Mouse (Mus musculus): ENCODE measurements around the gene Set. TPM values are rescaled to one million over a fixed set of nuclear protein-coding genes. Genes with fewer than 3 reads are reported as not detected.

Set gene
- 10 to 100 TPM in 24 of 26 experiments, 1 to 10 TPM in 2; 8.1 to 78.0 (median 28.9) TPM for total RNA-seq (2018; cell fraction: chromatin; rRNA removed)
- 100 to 1,000 TPM; 135 to 243 (median 176) TPM for total RNA-seq (2018; cell fraction: cytosol; rRNA removed)
- total RNA-seq (2018; cell fraction: nucleus; rRNA removed): 100 to 1,000 TPM in 8 of 26 experiments, 10 to 100 TPM in 18; 38.7 to 206 (median 80.9) TPM
- polyA plus RNA-seq (2018): 142 to 388 TPM (median 281 TPM) in 3 replicates

DNA sequence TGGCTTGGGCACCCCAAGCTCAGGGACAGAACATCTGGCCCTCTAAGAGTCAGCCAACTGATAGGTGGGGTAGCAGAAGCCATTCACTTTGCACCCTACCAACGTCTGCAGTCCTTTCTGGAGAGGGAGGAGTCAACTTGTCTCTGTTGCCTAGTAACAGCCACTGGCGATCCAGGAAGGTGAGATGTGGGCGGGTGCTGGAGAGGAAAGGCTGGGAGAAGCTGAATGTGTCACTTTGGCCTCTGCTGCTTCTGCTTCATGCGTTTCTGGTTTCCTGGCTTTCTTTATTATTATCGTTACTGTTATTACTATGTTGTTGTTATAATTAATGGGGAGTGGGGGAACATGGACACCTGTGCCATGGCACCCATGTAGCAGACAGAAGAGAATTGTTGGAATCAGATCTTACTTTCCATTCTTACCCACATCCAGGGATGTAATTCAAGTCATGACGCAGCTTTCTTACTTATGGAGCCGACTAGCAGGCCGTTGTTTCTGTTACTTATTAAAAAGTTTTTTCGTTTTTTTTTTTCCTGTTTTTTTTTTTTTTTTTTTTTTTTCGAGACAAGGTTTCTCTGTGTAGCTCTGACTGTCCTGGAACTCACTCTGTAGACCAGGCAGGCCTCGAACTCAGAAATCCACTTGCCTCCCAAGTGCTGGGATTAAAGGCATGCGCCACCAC is at the start of gene Set:
TSS of gene Set (plus strand) at position 156 of the 682 bp plus-strand sequence.
- Histone ChIP-seq H3K79me2 (ENCODE audit: inconsistent target) (no peaks in the 10 kb centered on the region), H3K27ac (no peak within 1 kb of the TSS), H3K4me3 (ENCODE audit: inconsistent target) (no peak within 1 kb of the TSS), H3K36me3 (ENCODE audit: inconsistent target) (no peaks in the 10 kb centered on the region)
- 59% methylated on average over 10 of the region's 12 CpGs for WGBS (ENCODE audit: missing documents)

DNA sequence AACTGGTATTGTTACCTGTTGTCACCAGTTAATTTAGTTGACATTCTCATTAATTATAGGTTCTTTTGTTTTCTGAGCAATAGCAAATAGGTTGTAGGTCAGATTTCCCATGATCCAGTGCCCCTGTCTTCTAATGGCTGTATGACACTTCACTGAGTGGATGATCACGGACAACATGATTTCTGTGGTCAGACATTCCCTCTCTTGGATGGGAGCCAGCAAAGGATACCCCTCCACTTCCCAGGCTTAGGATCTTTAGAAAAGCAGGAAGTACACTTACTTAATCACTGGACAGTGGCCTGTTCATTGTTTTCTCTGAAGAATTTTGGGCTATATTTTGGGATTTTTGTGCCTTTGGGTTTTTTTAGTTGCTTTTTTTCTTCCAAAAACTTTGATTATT is 48.1 kb upstream of the Set start:
- Histone ChIP-seq H3K4me3 (ENCODE audit: inconsistent target) (no peak overlapping the region), H3K79me2 (ENCODE audit: inconsistent target) (no peaks in the 10 kb centered on the region), H3K27ac (no peak overlapping the region), H3K36me3 (ENCODE audit: inconsistent target) (peaks cover 93% of the 10 kb centered on the region)
- 93% methylated on average over 1 of the region's 1 CpGs for WGBS (ENCODE audit: missing documents)

DNA sequence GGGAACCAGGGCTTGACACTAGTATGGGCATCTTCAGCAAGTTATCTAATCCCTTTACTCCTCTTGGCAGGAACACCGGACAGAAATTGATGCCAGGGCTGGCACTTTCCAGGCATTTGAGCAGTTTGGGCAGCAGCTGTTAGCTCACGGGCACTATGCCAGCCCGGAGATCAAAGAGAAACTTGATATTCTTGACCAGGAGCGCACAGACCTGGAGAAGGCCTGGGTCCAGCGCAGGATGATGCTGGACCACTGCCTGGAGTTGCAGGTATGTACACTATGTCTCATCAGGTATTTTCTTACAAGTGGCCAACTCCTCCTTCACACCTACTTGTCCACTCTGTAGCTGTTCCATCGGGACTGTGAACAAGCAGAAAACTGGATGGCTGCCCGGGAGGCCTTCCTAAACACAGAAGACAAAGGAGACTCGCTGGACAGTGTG is 46.3 kb upstream of the Set start:
- Histone ChIP-seq H3K36me3 (ENCODE audit: inconsistent target) (peaks cover 98% of the 10 kb centered on the region), H3K79me2 (ENCODE audit: inconsistent target) (no peaks in the 10 kb centered on the region), H3K27ac (no peak overlapping the region), H3K4me3 (ENCODE audit: inconsistent target) (no peak overlapping the region)
- 99% methylated on average over 8 of the region's 8 CpGs for WGBS (ENCODE audit: missing documents)

DNA sequence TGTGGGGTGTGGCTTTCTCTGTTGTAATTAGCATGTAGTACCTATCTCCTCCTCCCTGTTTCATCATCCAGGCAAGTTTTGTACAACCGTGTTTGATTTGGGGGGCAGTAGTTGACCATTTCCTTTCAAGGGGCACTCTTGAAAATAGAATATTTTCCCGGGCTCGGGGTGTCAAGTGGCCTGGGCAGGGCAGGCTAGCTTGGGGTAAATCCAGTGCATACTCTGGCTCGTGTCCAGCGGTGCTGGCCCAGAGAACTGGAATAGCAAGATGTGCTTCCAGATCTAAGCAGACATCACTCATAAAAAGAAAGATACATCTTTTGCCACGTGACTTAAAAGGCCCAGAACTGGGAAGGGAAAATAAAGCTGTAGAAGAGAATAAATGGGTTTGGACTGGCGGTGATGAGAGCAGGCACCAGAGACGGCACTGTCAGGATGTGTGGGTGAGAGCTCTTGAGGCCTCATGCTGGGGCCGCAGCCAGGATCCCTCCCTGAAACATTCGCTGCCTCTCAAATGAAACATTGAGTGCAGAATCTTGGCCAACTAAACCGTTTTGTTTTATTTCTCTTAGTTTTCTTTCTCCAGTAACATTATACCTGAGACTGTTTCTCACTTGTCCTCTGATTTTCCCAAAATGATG is 42.7 kb upstream of the Set start:
- H3K27ac ChIP-seq: no peak overlapping the region
- 88% methylated on average over 11 of the region's 11 CpGs for WGBS (ENCODE audit: missing documents)
- no peaks in the 10 kb centered on the region for H3K79me2 ChIP-seq (ENCODE audit: inconsistent target)
- peaks cover 97% of the 10 kb centered on the region for H3K36me3 ChIP-seq (ENCODE audit: inconsistent target)
- H3K4me3 ChIP-seq (ENCODE audit: inconsistent target): no peak overlapping the region

DNA sequence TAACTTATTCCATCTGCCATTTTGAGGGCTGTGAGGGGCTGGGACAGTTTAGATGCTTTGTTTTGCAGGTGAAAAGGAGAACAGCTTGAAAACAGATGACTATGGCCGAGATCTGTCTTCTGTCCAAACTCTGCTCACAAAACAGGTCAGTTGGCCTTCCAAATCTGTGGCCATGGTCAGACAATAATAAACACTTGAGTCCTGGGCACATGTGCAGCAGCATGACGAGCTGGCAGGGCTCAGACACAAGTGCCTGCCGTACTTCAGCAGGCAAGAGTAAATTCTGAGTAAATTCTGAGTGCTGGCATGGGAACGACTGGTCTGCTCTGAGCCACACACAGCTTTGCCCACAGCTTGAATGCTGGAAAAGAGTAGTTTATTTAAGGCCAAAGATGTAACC is 31.7 kb upstream of the Set start:
- Histone ChIP-seq H3K79me2 (ENCODE audit: inconsistent target) (no peaks in the 10 kb centered on the region), H3K27ac (no peak overlapping the region), H3K4me3 (ENCODE audit: inconsistent target) (no peak overlapping the region), H3K36me3 (ENCODE audit: inconsistent target) (peaks cover 99% of the 10 kb centered on the region)
- WGBS (ENCODE audit: missing documents): 87% methylated on average over 4 of the region's 4 CpGs

DNA sequence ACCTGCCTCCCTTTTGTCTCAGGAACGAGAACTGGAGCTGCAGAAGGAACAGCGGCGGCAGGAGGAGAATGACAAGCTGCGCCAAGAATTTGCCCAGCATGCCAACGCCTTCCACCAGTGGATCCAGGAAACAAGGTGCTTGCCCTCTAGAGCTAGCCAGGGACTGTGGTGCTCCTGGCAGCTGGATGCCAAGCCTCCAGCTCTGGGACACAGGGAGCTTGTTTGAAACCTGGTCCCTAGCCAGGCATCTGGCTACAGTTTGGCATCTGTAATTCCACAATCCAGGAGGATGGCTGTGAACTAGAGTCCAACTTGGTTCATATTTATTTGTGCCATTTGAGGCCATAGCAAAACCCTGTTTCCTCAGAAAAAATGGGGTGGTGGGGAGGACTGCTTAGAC is 30.2 kb upstream of the Set start:
- H3K36me3 ChIP-seq (ENCODE audit: inconsistent target): peaks cover 93% of the 10 kb centered on the region
- H3K79me2 ChIP-seq (ENCODE audit: inconsistent target): no peaks in the 10 kb centered on the region
- no peak overlapping the region for H3K4me3 ChIP-seq (ENCODE audit: inconsistent target)
- H3K27ac ChIP-seq: no peak overlapping the region
- 93% methylated on average over 5 of the region's 5 CpGs for WGBS (ENCODE audit: missing documents)

DNA sequence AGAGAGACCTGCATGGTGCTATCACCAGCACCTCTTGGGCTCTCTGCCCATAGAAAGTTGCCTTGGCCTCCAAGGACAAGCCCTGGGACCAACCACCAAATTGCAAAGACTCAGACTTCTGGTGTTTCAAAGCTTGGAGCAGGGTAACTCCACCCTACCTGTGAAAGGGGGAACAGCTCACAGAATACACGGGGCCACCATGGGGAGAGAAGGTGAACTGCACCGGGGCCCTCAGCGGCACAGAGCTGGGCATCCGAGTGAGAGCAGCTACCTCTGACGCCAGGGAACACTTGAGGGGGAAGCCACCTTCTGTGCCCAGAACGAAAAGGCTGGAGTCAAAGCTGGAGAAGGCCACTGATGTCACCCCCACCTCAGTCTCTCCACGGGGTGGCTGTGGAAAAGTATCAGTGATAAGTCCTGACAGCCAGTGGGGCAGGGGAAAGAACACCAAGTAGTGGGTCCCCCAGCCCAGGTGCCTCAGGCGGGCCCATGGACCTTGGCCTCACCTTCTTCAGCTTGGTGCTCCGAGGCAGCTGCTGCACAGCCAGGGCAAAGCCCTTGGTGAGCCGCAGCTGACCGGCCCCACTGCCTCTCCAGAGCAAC is 24.8 kb upstream of the Set start:
- 68% methylated on average over 11 of the region's 11 CpGs for WGBS (ENCODE audit: missing documents)
- Histone ChIP-seq H3K4me3 (ENCODE audit: inconsistent target) (no peak overlapping the region), H3K79me2 (ENCODE audit: inconsistent target) (no peaks in the 10 kb centered on the region), H3K27ac (no peak overlapping the region), H3K36me3 (ENCODE audit: inconsistent target) (peaks cover 39% of the 10 kb centered on the region)

DNA sequence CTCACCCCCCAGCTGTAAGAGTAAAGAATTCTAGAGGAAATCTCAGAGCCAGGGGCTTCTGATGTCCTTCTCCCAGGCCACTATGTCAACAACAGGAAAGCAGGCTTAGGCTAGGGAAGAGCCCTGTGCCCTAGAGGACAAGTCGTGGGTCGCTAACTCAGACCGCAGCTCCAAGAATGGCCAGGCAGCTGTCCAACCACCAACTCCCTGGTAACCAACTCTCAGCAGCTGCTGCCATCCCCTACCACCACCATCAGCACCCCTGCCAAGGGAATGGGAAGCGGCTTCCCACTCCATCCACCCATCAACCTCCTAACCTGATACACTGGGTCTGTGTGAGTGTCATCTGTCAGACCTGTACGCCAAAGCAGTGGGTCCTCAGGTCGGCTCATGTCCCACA is 24.2 kb upstream of the Set start:
- Histone ChIP-seq H3K36me3 (ENCODE audit: inconsistent target) (peaks cover 33% of the 10 kb centered on the region), H3K27ac (no peak overlapping the region), H3K4me3 (ENCODE audit: inconsistent target) (no peak overlapping the region), H3K79me2 (ENCODE audit: inconsistent target) (no peaks in the 10 kb centered on the region)
- WGBS (ENCODE audit: missing documents): 93% methylated on average over 6 of the region's 6 CpGs

DNA sequence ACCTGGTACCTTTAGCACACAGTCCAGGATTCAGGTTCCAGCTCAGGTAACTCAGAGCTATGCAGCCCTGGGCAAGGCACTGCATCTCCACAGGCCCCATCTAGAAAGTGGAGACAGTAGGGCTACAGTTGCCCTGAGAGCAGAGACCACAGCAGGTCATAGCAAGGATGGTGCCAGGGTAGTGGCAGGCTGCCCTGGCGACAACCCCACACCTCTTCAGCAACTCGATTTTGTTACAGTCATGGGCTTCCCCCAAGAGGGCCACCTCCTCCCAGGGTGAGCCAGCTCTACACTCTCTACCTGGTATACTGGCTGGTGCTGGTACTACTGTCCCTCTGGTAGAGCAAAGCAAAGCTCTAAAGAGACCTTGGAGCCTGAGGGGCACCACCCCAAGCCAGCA is 19.4 kb upstream of the Set start:
- H3K4me3 ChIP-seq (ENCODE audit: inconsistent target): no peak overlapping the region
- H3K79me2 ChIP-seq (ENCODE audit: inconsistent target): no peaks in the 10 kb centered on the region
- 82% methylated on average over 2 of the region's 2 CpGs for WGBS (ENCODE audit: missing documents)
- H3K36me3 ChIP-seq (ENCODE audit: inconsistent target): no peaks in the 10 kb centered on the region
- no peak overlapping the region for H3K27ac ChIP-seq

DNA sequence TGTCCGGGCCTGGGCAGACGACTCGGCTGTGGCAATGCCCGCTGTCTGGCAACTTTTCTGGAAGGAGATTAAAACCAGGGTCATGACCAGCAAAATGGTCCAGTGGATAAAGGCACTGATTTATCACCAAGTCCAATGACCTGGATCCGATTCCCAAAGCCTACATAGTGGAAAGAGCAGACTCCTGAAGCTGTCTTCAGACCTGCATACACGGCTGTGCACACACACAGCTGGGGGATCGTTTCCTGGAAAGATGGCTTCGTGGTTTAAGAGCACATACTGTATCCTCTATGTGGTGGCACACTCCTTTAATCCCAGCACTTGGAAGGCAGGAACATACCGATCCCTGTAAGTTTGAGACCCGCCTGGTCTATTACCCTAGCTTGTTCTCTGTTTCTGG is 18.8 kb upstream of the Set start:
- Histone ChIP-seq H3K27ac (no peak overlapping the region), H3K4me3 (ENCODE audit: inconsistent target) (no peak overlapping the region), H3K79me2 (ENCODE audit: inconsistent target) (no peaks in the 10 kb centered on the region), H3K36me3 (ENCODE audit: inconsistent target) (no peaks in the 10 kb centered on the region)
- WGBS (ENCODE audit: missing documents): 95% methylated on average over 10 of the region's 10 CpGs

DNA sequence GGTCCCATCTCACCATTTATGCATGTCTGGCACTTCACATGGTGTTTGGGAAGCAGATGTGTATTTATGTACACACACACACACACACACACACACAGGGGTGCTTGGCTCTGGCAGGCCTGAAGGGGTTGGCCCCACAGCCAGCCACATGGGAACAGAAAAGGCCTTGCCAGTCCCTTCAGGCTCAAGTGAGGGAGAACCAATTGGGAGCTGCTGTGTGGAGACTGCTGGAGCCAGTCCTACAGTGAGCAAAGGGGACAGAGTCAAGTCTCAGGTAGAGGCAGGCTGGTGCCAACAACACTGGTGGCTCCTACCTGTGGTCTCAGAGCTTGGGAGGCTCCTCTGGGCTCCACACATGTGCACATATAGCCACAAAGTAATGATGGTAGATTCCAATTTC is 17.5 kb upstream of the Set start:
- H3K36me3 ChIP-seq (ENCODE audit: inconsistent target): no peaks in the 10 kb centered on the region
- H3K79me2 ChIP-seq (ENCODE audit: inconsistent target): no peaks in the 10 kb centered on the region
- no peak overlapping the region for H3K4me3 ChIP-seq (ENCODE audit: inconsistent target)
- no peak overlapping the region for H3K27ac ChIP-seq

DNA sequence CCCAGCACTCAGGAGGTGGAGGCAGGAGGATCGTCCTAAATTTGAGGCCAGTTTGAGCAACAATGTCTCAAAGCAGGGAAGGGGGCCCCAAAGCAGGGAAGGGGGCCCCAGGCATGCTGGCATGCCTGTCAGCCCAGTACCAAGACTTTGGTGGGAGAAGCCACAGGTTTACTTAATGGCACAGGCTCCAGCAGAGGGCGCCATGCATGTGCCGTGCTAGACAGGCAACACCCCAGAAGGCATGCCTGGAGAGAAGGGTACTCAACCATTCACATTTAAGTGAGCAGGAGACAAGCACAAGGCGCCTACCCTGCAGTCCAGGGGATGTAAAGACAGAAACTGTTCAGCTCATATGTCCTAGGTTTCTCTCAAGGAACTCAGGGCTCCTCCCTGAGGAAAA is 14.7 kb upstream of the Set start:
- H3K27ac ChIP-seq: no peak overlapping the region
- no peaks in the 10 kb centered on the region for H3K79me2 ChIP-seq (ENCODE audit: inconsistent target)
- 7% methylated on average over 4 of the region's 4 CpGs for WGBS (ENCODE audit: missing documents)
- no peak overlapping the region for H3K4me3 ChIP-seq (ENCODE audit: inconsistent target)
- no peaks in the 10 kb centered on the region for H3K36me3 ChIP-seq (ENCODE audit: inconsistent target)

DNA sequence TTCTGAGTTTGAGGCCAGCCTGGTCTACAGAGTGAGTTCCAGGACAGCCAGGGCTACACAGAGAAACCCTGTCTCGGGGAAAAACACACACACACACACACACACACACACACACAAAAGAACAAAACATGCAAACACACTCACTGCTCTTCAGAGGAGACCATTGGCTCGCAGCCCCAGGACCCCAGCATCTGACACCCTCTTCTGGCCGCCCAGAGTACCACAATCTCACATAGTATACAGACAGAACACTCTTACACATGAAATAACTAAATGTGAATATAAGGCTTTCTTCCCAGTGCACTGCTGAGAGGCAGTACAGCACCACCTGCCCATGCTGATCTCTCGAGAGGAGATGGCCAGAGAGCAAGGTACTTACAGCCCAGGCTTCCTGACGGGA is 12.6 kb upstream of the Set start:
- Histone ChIP-seq H3K27ac (no peak overlapping the region), H3K4me3 (ENCODE audit: inconsistent target) (no peak overlapping the region), H3K79me2 (ENCODE audit: inconsistent target) (no peaks in the 10 kb centered on the region), H3K36me3 (ENCODE audit: inconsistent target) (no peaks in the 10 kb centered on the region)
- WGBS (ENCODE audit: missing documents): 98% methylated on average over 4 of the region's 5 CpGs

DNA sequence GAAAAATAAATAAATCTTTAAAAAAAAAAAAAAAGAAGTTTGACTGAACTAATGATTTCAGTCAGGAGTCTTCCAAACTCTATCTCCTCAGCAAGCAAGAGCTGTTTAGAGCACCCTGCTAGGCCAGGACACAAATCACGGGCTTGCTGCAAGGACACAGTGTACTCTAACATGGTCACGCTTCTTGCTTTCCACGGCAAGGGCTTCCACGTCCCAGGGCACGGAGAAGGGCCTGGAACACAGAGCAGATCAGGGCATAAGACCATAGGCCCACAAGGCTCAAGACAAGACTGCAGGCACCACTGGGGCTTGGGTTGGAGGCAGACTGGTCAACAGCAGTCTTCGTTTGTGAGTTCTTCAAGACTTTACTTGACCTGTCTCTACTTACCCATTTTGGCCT is 10.1 kb upstream of the Set start:
- Histone ChIP-seq H3K79me2 (ENCODE audit: inconsistent target) (no peaks in the 10 kb centered on the region), H3K27ac (no peak overlapping the region), H3K36me3 (ENCODE audit: inconsistent target) (no peaks in the 10 kb centered on the region), H3K4me3 (ENCODE audit: inconsistent target) (no peak overlapping the region)
- 96% methylated on average over 6 of the region's 6 CpGs for WGBS (ENCODE audit: missing documents)

DNA sequence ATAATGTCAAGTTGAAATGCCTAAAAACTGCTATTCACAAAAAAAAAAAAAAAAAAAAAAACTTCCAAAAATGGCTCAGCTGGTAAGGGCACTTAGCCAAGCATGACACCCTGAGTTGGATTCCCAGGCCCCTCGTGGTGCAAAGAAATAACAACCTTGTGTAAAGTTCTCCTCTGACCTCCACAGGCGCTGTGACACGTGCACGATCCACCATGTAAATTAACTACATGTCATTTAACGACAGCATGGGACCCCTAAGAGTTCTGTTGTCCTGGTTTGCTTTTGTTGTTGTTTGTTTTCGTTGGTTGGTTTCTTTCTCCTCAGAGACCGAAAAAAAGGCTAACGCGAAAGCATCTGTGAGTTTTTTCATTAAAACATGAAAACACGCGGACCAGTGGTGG is 9.1 kb upstream of the Set start:
- Histone ChIP-seq H3K4me3 (ENCODE audit: inconsistent target) (peak overlapping the region; percentile 42), H3K79me2 (ENCODE audit: inconsistent target) (no peaks in the 10 kb centered on the region), H3K36me3 (ENCODE audit: inconsistent target) (no peaks in the 10 kb centered on the region), H3K27ac (no peak overlapping the region)
- WGBS (ENCODE audit: missing documents): 26% methylated on average over 11 of the region's 11 CpGs
